Mouse (Mus musculus): ENCODE data around the gene Zfp286. TPM values are rescaled to one million over a fixed set of nuclear protein-coding genes. Genes with fewer than 3 reads are reported as not detected.
"Not testable (repeated sequence)": the region's sequence is repeated elsewhere in the genome, so short reads cannot be mapped to it uniquely, and the experiment has no call there.

Gene Zfp286
- total and polyA plus RNA-seq, 3 experiments = not detected

- no peak within 1 kb of the TSS for H3K9ac ChIP-seq (ENCODE audit: control insufficient read depth, low read depth, low read length, poor library complexity, severe bottlenecking)
- no peaks in the 10 kb centered on the region for H3K9me3 ChIP-seq (replicated peaks; ENCODE audit: insufficient read depth, low read length)
- H3K79me2 ChIP-seq (ENCODE audit: control insufficient read depth, insufficient read depth, low read length, poor library complexity) = no peaks in the 10 kb centered on the region
- no peak within 1 kb of the TSS for H3K4me3 ChIP-seq (ENCODE audit: control insufficient read depth in 1 of 2, insufficient read depth in 1 of 2, low read depth in 2 of 2, low read length in 2 of 2)
- H3K27me3 ChIP-seq (ENCODE audit: control insufficient read depth in 1 of 2, insufficient read depth in 2 of 2, low read length in 2 of 2) = peaks cover 0 to 5% of the 10 kb centered on the region in 2 experiments; a peak in 3 of 4 replicates
- DNase-seq (ENCODE audit: low read depth, low spot score) = no peak
- H3K4me1 ChIP-seq (ENCODE audit: control insufficient read depth in 1 of 2, insufficient read depth in 2 of 2, low read length in 2 of 2) = no peaks in the 10 kb centered on the region
- H3K36me3 ChIP-seq (ENCODE audit: control insufficient read depth in 1 of 2, insufficient read depth in 2 of 2, low read length in 2 of 2) = no peaks in the 10 kb centered on the region
- H3K27ac ChIP-seq (ENCODE audit: control insufficient read depth, low read depth, low read length) = no peak within 1 kb of the TSS
- TF ChIP-seq MXI1 (IDR thresholded peaks at IDR 0.05; ENCODE audit: low read depth, low read length) (no peak), TCF12 (IDR thresholded peaks at IDR 0.05; ENCODE audit: low read depth, low read length) (no peak), MYB (IDR thresholded peaks at IDR 0.05; ENCODE audit: low read depth, low read length) (no peak), JUND (IDR thresholded peaks at IDR 0.05; ENCODE audit: low read depth, low read length) (no peak), UBTF (IDR thresholded peaks at IDR 0.05; ENCODE audit: borderline replicate concordance, insufficient read depth, low read depth, low read length) (no peak), MEF2A (IDR thresholded peaks at IDR 0.05; ENCODE audit: extremely low read depth, insufficient replicate concordance, low read depth, low read length, poor library complexity, severe bottlenecking) (no peak), MAX (IDR thresholded peaks at IDR 0.05; ENCODE audit: low read length) (no peak), USF1 (IDR thresholded peaks at IDR 0.05; ENCODE audit: low read depth, low read length) (no peak), POLR2AphosphoS2 (IDR thresholded peaks at IDR 0.05; ENCODE audit: low read length) (no peak), MAFK (IDR thresholded peaks at IDR 0.05; ENCODE audit: borderline replicate concordance, low read depth, low read length) (no peak), TBP (IDR thresholded peaks at IDR 0.05; ENCODE audit: low read depth, low read length) (no peak)
Measured at GRCm38 (mm10) chr11:62752780-62753179, 36.5 kb downstream of the Zfp286 start, which contains the start of gene Gm10428. Gene Gm10428, plus strand, starts transcription at chr11:62753100.

DNA sequence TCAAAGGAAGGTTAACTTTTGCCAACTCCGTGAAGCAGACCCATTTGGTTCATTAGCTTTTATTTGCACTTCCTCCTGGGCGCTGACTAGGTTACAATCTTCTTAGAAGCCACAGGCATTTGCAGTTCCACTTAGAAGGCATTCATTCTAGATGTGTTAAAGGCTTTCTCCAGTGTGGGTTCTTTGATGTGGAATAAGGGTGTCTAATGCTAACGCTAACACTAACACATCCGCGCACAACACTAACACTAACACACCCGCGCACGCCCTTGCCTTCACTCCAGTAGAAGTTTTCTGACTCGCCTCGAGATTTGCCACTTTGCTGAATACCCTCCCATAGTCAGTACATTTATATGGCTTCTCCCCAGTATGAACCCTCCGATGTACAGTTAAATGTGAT is 37.1 kb downstream of the Zfp286 start:
- H3K36me3 ChIP-seq (ENCODE audit: control insufficient read depth in 1 of 2, insufficient read depth in 2 of 2, low read length in 2 of 2) = no peaks in the 10 kb centered on the region
- no peak for TF ChIP-seq ZC3H11A (IDR thresholded peaks at IDR 0.05; ENCODE audit: low read depth, low read length)
- no peak for TF ChIP-seq ELF1 (IDR thresholded peaks at IDR 0.05; ENCODE audit: low read depth, low read length)
- TF ChIP-seq RCOR1 (IDR thresholded peaks at IDR 0.05; ENCODE audit: low read depth, low read length) = no peak
- TF ChIP-seq NRF1 (IDR thresholded peaks at IDR 0.05; ENCODE audit: insufficient read depth, low read depth, low read length, poor library complexity, severe bottlenecking) = no peak
- no peak for TF ChIP-seq USF1 (IDR thresholded peaks at IDR 0.05; ENCODE audit: low read depth, low read length)
- no peak for TF ChIP-seq USF2 (IDR thresholded peaks at IDR 0.05; ENCODE audit: borderline replicate concordance in 1 of 2, insufficient read depth in 1 of 2, low read depth in 1 of 2, low read length in 2 of 2)
- TF ChIP-seq E2F4 (IDR thresholded peaks at IDR 0.05; ENCODE audit: borderline replicate concordance, low read depth, low read length) = no peak
- TF ChIP-seq MAFK (IDR thresholded peaks at IDR 0.05; ENCODE audit: borderline replicate concordance, low read depth, low read length) = no peak
- TF ChIP-seq CHD1 (IDR thresholded peaks at IDR 0.05; ENCODE audit: low read depth, low read length) = no peak
- no peak for TF ChIP-seq GABPA (IDR thresholded peaks at IDR 0.05; ENCODE audit: low read depth, low read length)
- TF ChIP-seq MYB (IDR thresholded peaks at IDR 0.05; ENCODE audit: low read depth, low read length) = no peak
- no peak for TF ChIP-seq ETS1 (IDR thresholded peaks at IDR 0.05; ENCODE audit: low read depth, low read length)
- TF ChIP-seq MAZ (IDR thresholded peaks at IDR 0.05; ENCODE audit: low read depth, low read length) = no peak
- TF ChIP-seq POLR2AphosphoS2 (IDR thresholded peaks at IDR 0.05; ENCODE audit: low read length) = no peak
- no peak for TF ChIP-seq TAL1 (IDR thresholded peaks at IDR 0.05; ENCODE audit: low read length)
- TF ChIP-seq SMC3 (IDR thresholded peaks at IDR 0.05; ENCODE audit: low read depth, low read length) = no peak
- TF ChIP-seq POLR2A (IDR thresholded peaks at IDR 0.05; ENCODE audit: control insufficient read depth in 1 of 2, insufficient read depth in 1 of 2, low read depth in 1 of 2, low read length in 2 of 2, poor library complexity in 1 of 2) = no peak
- no peak for TF ChIP-seq ZKSCAN1 (IDR thresholded peaks at IDR 0.05; ENCODE audit: low read depth, low read length)
- no peaks in the 10 kb centered on the region for H3K79me2 ChIP-seq (ENCODE audit: control insufficient read depth, insufficient read depth, low read length, poor library complexity)
- no peak overlapping the region for H3K4me3 ChIP-seq (ENCODE audit: control insufficient read depth in 1 of 2, insufficient read depth in 1 of 2, low read depth in 2 of 2, low read length in 2 of 2)
- peaks cover 0 to 6% of the 10 kb centered on the region in 2 experiments; a peak in 3 of 4 replicates for H3K27me3 ChIP-seq (ENCODE audit: control insufficient read depth in 1 of 2, insufficient read depth in 2 of 2, low read length in 2 of 2)
- no peaks in the 10 kb centered on the region for H3K4me1 ChIP-seq (ENCODE audit: control insufficient read depth in 1 of 2, insufficient read depth in 2 of 2, low read length in 2 of 2)
- H3K9ac ChIP-seq (ENCODE audit: control insufficient read depth, low read depth, low read length, poor library complexity, severe bottlenecking) = no peak overlapping the region
- DNase-seq (ENCODE audit: low read depth, low spot score) = no peak
- H3K9me3 ChIP-seq (replicated peaks; ENCODE audit: insufficient read depth, low read length) = no peaks in the 10 kb centered on the region
- no peak overlapping the region for H3K27ac ChIP-seq (ENCODE audit: control insufficient read depth, low read depth, low read length)

DNA sequence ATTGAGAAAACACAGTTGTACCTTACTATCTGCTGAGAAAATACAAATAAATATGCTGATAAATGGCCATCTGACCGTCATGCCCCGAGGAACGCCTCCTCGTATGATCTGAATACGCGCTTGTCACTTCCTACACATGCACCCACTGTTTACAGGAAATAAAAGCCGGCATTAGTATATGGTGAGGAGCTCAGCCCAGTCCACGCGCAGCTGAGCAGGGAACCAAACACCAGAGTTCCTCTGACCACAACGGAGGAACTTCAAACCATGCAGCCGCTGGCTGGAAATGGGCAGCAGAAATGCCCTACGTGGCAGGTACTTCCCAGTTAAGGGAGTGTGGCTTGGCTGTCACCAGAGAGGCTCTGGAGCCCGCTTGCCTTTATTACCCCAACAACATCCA is 39.8 kb downstream of the Zfp286 start:
- not testable (repeated sequence) for H3K4me1 ChIP-seq (ENCODE audit: control insufficient read depth in 1 of 2, insufficient read depth in 2 of 2, low read length in 2 of 2); H3K36me3 ChIP-seq (ENCODE audit: control insufficient read depth in 1 of 2, insufficient read depth in 2 of 2, low read length in 2 of 2); DNase-seq (ENCODE audit: low read depth, low spot score)

More for the DNA sequence above, 39.8 kb downstream of the Zfp286 start:
- H3K9ac ChIP-seq (ENCODE audit: control insufficient read depth, low read depth, low read length, poor library complexity, severe bottlenecking); H3K27ac ChIP-seq (ENCODE audit: control insufficient read depth, low read depth, low read length); H3K79me2 ChIP-seq (ENCODE audit: control insufficient read depth, insufficient read depth, low read length, poor library complexity); H3K9me3 ChIP-seq (replicated peaks; ENCODE audit: insufficient read depth, low read length); H3K4me3 ChIP-seq (ENCODE audit: control insufficient read depth in 1 of 2, insufficient read depth in 1 of 2, low read depth in 2 of 2, low read length in 2 of 2); H3K27me3 ChIP-seq (ENCODE audit: control insufficient read depth in 1 of 2, insufficient read depth in 2 of 2, low read length in 2 of 2): not testable (repeated sequence)
